Mouse (Mus musculus): ENCODE results near the gene Crybg1. TPM values are rescaled to one million over a fixed set of nuclear protein-coding genes. Genes with fewer than 3 reads are reported as not detected.
A peak's percentile ranks its signal among the peaks of the same experiment; 100 is the strongest.

The Crybg1 gene
- polyA plus RNA-seq, 2 experiments: 3.1 to 5.1 TPM

- no peak for ATAC-seq (ENCODE audit: low FRiP score, low read depth)
- no peak overlapping the region for H3K9ac ChIP-seq (ENCODE audit: low read depth, low read length, severe bottlenecking)
- H3K36me3 ChIP-seq (ENCODE audit: control insufficient read depth, insufficient read depth, low read length): no peaks in the 10 kb centered on the region
- no peaks in the 10 kb centered on the region for H3K9me3 ChIP-seq (ENCODE audit: control insufficient read depth, low read length)
- no peak overlapping the region for H3K4me2 ChIP-seq (replicated peaks; ENCODE audit: low read depth, low read length, severe bottlenecking)
- no peak for TF ChIP-seq POLR2A (IDR thresholded peaks at IDR 0.05; ENCODE audit: borderline replicate concordance, extremely low read depth, insufficient read depth, insufficient read length)
- no peaks in the 10 kb centered on the region for H3K27me3 ChIP-seq (ENCODE audit: control insufficient read depth, insufficient read depth, low read length)
- H3K4me1 ChIP-seq (ENCODE audit: control insufficient read depth, insufficient read depth, low read length): no peaks in the 10 kb centered on the region
- no peak overlapping the region for H3K4me3 ChIP-seq (replicated peaks; ENCODE audit: low read length)
- whole genome bisulfite sequencing: 64% methylated on average over 7 of the region's 7 CpGs
- no peak overlapping the region for H3K27ac ChIP-seq (replicated peaks; ENCODE audit: low read depth, low read length)
- DNase-seq (ENCODE audit: low spot score): no peak
Measured at GRCm38 (mm10) chr10:44043630-44044029, 105.0 kb downstream of the Crybg1 start.

- Histone ChIP-seq H3K27ac (replicated peaks; ENCODE audit: low read depth, low read length) (no peak overlapping the region), H3K4me3 (replicated peaks; ENCODE audit: low read length) (no peak overlapping the region), H3K4me1 (ENCODE audit: control insufficient read depth, insufficient read depth, low read length) (peaks cover 6% of the 10 kb centered on the region), H3K27me3 (ENCODE audit: control insufficient read depth, insufficient read depth, low read length) (no peaks in the 10 kb centered on the region), H3K4me2 (replicated peaks; ENCODE audit: low read depth, low read length, severe bottlenecking) (no peak overlapping the region), H3K9me3 (ENCODE audit: control insufficient read depth, low read length) (no peaks in the 10 kb centered on the region), H3K9ac (ENCODE audit: low read depth, low read length, severe bottlenecking) (no peak overlapping the region), H3K36me3 (ENCODE audit: control insufficient read depth, insufficient read depth, low read length) (no peaks in the 10 kb centered on the region)
- ATAC-seq (ENCODE audit: low FRiP score, low read depth) (no peak), DNase-seq (ENCODE audit: low spot score) (no peak)
- 86% methylated on average over 2 of the region's 2 CpGs for WGBS
- no peak for TF ChIP-seq POLR2A (IDR thresholded peaks at IDR 0.05; ENCODE audit: borderline replicate concordance, extremely low read depth, insufficient read depth, insufficient read length)
Measured at GRCm38 (mm10) chr10:44039185-44039584, 109.5 kb downstream of the Crybg1 start.

- Histone ChIP-seq H3K9ac (ENCODE audit: low read depth, low read length, severe bottlenecking) (peak overlapping the region; percentile 25; the same call in 1 of the 2 replicates), H3K36me3 (ENCODE audit: control insufficient read depth, insufficient read depth, low read length) (no peaks in the 10 kb centered on the region), H3K27me3 (ENCODE audit: control insufficient read depth, insufficient read depth, low read length) (no peaks in the 10 kb centered on the region), H3K4me1 (ENCODE audit: control insufficient read depth, insufficient read depth, low read length) (peaks cover 6% of the 10 kb centered on the region), H3K9me3 (ENCODE audit: control insufficient read depth, low read length) (no peaks in the 10 kb centered on the region), H3K4me2 (replicated peaks; ENCODE audit: low read depth, low read length, severe bottlenecking) (peak overlapping the region; percentile 35), H3K4me3 (replicated peaks; ENCODE audit: low read length) (0 out of 2 replicates have a peak overlapping the region, but pooled peaks have one; percentile 8), H3K27ac (replicated peaks; ENCODE audit: low read depth, low read length) (peak overlapping the region; percentile 55; the same call in 1 of the 2 replicates)
- TF ChIP-seq POLR2A (IDR thresholded peaks at IDR 0.05; ENCODE audit: borderline replicate concordance, extremely low read depth, insufficient read depth, insufficient read length): no peak
- WGBS: 33% methylated on average over 11 of the region's 11 CpGs
- ATAC-seq (ENCODE audit: low FRiP score, low read depth): no peak
- no peak for DNase-seq (ENCODE audit: low spot score)
Measured at GRCm38 (mm10) chr10:44037918-44038544, 110.6 kb downstream of the Crybg1 start.

GRCm38 (mm10) chr10:44029566-44029965, 119.1 kb downstream of the Crybg1 start:
- TF ChIP-seq POLR2A (IDR thresholded peaks at IDR 0.05; ENCODE audit: borderline replicate concordance, extremely low read depth, insufficient read depth, insufficient read length): no peak
- Histone ChIP-seq H3K4me2 (replicated peaks; ENCODE audit: low read depth, low read length, severe bottlenecking) (no peak overlapping the region), H3K4me1 (ENCODE audit: control insufficient read depth, insufficient read depth, low read length) (no peaks in the 10 kb centered on the region), H3K9ac (ENCODE audit: low read depth, low read length, severe bottlenecking) (no peak overlapping the region), H3K36me3 (ENCODE audit: control insufficient read depth, insufficient read depth, low read length) (no peaks in the 10 kb centered on the region), H3K9me3 (ENCODE audit: control insufficient read depth, low read length) (no peaks in the 10 kb centered on the region), H3K27me3 (ENCODE audit: control insufficient read depth, insufficient read depth, low read length) (no peaks in the 10 kb centered on the region), H3K4me3 (replicated peaks; ENCODE audit: low read length) (no peak overlapping the region), H3K27ac (replicated peaks; ENCODE audit: low read depth, low read length) (no peak overlapping the region)
- WGBS: 72% methylated on average over 3 of the region's 3 CpGs
- DNase-seq (ENCODE audit: low spot score): no peak
- ATAC-seq (ENCODE audit: low FRiP score, low read depth): no peak

- WGBS: 65% methylated on average over 1 of the region's 1 CpGs
- DNase-seq (ENCODE audit: low spot score) (no peak), ATAC-seq (ENCODE audit: low FRiP score, low read depth) (no peak)
- Histone ChIP-seq H3K27me3 (ENCODE audit: control insufficient read depth, insufficient read depth, low read length) (no peaks in the 10 kb centered on the region), H3K4me3 (replicated peaks; ENCODE audit: low read length) (no peak overlapping the region), H3K4me1 (ENCODE audit: control insufficient read depth, insufficient read depth, low read length) (no peaks in the 10 kb centered on the region), H3K9ac (ENCODE audit: low read depth, low read length, severe bottlenecking) (no peak overlapping the region), H3K27ac (replicated peaks; ENCODE audit: low read depth, low read length) (no peak overlapping the region), H3K4me2 (replicated peaks; ENCODE audit: low read depth, low read length, severe bottlenecking) (no peak overlapping the region), H3K9me3 (ENCODE audit: control insufficient read depth, low read length) (no peaks in the 10 kb centered on the region), H3K36me3 (ENCODE audit: control insufficient read depth, insufficient read depth, low read length) (no peaks in the 10 kb centered on the region)
- no peak for TF ChIP-seq POLR2A (IDR thresholded peaks at IDR 0.05; ENCODE audit: borderline replicate concordance, extremely low read depth, insufficient read depth, insufficient read length)
Measured at GRCm38 (mm10) chr10:44027226-44027625, 121.4 kb downstream of the Crybg1 start.
